Mouse (Mus musculus): ENCODE data around the gene Polg.

GRCm38 (mm10) chr7:79505876-79506530 is 39.8 kb upstream of the Polg start:
- TF ChIP-seq CTCF (IDR thresholded peaks at IDR 0.05; ENCODE audit: borderline replicate concordance, insufficient read depth, low read depth, low read length) = no peak
- no peak for TF ChIP-seq POLR2A (IDR thresholded peaks at IDR 0.05; ENCODE audit: borderline replicate concordance, insufficient read depth, low read length)
